Mouse (Mus musculus) thymus, postnatal 36 days (tissue): Measurements from ENCODE around the gene Vwa7.

ENCODE experiments used
- DNase-seq, 2 experiments: peaks; one replicate each; pipeline ENCODE4 v3.0.0; 2022; ENCODE audit warnings: mixed read lengths in 2 of 2

Gene Vwa7

DNA sequence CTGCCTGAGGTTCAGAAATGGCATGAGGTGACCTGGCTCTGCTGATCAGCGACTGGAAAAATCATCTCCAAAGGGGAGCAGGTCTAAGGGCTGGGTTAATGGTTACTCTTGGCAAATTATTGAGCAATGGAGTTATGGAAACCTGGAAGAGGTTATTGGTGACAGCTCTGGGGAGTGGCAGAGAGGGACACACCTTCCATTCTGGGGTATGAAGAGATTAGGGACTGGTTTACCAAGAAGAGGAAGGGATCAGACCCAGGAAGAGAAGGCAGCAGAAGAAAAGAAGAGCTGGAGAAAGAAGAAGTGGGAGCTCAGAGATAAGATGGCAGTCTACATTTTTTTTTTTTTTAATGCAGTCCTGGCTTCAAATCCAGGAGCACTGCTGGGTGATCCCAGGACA is 31.3 kb downstream of the Vwa7 start:
- no peak for DNase-seq

DNA sequence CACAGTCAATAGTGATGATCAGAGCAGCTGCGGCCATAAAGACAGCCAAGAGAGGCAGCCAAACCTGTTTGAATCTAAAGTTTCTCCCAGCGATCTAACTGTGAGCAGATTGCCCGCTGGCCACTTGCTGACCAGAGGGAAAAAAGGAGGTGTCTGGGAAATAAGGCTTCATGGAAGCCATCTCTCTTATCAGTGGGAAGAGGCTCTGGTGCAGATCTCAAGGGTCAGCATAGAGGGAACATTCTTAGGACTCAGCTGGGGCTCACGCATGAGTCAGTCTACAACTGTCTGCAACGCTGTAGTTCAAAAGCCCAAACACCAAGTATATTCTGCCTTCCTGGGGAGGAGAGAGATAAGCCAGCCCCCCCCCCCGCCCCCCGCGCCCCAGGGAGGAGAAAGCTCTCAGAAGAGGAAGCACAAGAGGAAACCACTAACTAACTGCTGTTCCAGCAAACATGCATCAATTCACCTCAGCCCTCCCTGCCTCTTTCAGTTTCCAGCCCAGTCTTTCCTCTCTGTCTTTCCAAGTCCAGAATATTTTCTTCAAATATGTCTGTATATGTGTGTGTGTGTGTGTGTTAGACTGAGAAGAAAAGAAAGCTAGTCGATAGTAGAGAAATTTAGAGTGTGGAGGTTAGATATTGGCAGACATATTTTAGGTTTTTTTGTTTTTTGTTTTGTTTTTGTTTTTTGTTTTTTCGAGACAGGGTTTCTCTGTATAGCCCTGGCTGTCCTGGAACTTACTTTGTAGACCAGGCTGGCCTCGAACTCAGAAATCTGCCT is 32.0 kb downstream of the Vwa7 start:
- DNase-seq = peak; percentile 30 to 55

DNA sequence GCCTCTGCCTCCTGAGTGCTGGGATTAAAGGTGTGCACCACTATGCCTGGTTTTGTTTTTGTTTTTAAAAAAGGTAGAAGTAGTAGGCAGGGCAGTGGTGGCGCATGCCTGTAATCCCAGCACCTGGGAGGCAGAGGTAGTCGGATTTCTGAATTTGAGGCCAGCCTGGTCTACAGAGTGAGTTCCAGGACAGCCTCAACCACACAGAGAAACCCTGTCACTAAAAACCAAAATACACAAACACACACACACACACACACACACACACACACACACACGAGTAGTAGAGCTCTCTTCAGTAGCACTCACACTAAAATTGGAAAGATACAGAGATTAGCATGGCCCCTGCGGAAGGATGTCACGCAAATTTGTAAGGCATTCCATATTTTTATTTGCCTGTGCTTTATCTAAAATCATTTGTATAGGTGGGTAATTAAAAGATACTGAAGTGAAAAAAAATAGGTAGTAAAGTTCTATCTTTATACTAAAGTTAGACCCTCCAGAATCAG is 32.6 kb downstream of the Vwa7 start:
- DNase-seq = no peak

DNA sequence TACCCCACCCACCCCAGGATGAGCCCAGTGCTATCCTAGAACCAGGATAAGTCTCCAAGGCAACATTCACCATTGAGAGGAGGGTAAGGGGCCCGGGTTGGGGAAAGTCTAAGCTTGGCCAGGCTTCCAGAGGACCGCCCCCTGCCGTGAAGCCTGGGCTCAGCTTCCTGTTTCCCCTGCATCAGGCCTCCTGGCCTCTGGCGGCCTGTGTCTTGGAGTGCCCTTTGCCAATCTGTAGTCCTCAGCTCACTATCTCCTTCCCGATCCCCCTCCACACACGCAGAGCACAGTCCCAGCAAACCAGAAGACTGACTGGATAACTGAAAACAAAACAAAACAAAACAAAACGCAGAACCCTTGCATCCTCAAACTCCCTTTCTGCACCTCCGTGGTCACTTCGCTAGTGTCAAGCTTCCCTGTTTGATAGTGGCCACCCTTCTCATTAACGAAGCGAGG is 33.2 kb downstream of the Vwa7 start, which contains the start of gene Clic1:
Clic1 (plus strand) TSS at position 406 of the 456 bp plus-strand sequence.
- DNase-seq = peak; percentile 67 to 78

DNA sequence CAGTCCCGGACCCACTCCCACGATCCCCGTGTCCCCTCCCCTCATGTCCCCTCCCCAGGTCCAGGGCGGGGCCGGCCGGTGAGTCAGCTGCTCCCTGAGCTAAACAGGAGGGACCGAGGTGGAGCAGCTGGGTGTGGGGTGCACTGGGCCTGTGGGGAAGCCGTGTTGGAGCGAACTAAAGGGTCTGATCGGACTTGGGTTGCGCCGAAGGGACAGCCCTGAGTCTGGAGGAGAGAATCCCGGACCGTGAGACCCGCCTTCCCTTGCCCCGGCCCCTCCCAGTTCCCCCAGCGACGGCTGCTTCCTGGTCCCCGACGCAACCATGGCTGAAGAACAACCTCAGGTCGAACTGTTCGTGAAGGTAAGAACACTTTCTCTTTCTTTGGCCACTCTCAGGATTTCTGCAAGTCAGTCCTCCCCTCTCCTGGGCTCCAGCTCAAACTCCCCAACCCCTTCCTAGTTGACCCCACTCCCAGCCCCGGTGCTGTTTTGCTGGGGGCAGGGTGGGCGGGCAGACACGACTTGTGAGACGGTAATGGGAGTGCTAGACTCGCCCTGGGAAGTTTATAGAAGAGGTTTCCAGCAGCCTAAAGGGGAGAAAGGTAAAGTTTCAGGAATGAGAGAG is 33.9 kb downstream of the Vwa7 start:
- DNase-seq = peak; percentile 85 to 86

DNA sequence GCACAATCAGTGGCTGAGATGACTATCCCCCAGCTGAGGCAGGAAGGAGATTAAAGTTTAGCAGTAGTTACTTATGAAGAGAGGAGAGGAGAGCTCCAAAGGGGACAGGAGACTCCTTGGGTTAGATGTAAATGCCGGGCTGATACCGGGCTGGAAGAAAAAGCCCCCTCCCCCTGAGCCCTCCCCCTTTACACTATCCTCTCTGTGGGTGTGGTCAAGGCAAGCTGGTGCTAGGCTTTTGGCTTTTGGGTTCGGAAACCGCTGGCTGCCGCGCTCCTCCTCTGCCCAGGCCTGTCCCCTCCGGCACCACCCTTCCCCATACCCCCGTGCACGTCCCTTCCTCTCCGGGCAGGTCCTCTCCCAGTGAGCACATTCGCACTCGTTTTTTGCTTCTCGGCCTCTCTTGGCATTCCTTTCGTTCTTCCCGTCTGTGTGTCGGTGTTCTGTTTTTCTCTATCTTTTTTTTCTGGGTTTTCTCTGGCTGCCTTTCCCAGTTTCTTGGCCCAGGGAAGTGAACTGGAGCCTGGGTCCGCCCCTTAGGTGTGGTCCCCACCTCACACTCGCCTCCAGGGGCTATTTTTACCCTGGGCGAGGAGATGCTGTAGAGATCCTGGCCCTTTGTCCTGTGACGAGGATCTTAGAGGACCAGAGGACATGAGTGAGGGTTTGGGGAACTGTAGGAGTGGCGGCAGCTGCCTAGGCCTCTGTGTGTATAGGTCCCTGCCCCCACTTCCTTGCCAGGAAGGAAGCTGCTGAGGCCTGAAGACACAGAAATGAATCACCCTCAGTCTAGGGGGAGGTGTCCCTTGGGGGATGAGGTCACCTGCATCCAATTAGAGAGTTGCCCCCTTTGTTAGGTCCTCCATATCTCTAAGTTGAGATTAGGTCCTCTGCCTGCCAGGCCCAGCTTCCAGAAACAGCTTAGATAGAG is 35.0 kb downstream of the Vwa7 start:
- DNase-seq = peak; percentile 67 to 82

DNA sequence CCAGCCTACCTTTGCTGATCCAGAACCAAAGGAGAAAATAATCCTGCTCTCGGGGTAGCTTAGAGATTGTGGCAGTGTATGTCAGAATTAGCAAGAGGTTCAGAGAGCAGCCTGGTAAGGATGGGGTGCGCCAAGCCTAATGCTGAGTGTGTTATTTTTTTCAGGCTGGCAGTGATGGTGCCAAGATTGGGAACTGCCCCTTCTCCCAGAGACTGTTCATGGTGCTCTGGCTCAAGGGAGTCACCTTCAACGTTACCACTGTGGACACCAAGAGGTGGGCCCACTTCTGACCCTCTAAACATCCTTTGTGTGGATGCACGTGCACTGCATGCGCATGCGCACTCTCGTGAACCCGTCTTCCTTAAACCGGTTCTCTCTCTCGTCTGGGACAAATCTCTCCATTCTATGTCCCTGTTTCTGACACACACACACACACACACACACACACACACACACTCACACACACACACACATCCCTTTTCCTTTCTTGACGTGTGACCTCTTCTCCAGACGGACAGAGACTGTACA is 36.0 kb downstream of the Vwa7 start:
- DNase-seq = no peak

DNA sequence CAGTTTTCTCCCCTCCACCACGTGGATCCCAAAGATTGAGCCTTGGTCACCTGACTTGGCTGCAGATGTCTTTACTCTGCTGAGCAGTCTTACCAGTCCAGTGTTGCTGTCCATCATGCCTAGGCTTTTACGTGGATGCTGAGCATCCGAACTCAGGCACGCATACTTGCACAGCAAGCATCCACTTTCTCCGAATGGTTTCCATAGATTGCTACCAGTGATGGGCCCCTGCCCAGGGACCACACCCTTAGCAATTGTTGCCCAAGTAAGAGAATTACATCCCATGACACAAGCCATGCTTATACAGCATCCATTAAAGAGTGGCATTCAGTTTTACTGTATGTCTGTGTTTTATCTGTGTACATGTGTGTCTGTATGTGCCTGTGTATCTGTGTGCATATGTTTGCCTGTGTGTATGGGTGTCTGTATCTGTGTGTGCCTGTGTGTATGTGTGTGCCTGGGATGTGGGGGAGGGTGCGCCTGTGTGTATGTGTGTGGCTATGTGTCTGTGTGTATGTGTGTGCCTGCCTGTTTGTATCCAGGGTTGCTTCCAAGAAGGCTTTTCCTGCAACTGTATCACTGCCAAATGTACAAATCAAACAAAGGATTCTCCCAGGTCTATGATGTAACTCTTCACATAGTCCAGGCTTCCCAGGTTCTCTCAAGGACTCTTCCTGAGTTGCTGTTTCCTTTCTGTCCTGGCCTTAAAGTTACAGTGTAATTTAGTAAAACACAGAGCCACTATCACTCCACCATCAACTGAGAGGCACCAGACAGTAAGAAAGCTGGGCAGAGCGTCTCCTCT is 39.5 kb downstream of the Vwa7 start:
- no peak for DNase-seq

DNA sequence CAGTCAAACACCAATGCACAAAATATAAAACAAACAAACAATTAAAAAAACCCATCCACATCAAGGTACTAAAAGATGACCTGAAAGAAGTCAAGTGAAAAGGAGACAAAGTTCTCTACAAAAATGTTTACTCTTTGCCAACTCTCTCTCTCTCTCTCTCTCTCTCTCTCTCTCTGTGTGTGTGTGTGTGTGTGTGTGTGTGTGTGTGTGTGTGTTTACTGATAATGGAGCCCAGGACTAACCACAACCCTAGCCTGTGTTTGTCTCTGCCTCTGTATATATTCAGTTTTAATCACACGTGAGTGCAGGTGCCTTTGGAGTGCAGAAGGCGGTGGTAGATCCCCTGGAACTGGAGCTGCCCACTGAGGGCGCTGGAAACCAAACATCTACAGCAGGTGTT is 40.7 kb downstream of the Vwa7 start:
- DNase-seq = no peak

DNA sequence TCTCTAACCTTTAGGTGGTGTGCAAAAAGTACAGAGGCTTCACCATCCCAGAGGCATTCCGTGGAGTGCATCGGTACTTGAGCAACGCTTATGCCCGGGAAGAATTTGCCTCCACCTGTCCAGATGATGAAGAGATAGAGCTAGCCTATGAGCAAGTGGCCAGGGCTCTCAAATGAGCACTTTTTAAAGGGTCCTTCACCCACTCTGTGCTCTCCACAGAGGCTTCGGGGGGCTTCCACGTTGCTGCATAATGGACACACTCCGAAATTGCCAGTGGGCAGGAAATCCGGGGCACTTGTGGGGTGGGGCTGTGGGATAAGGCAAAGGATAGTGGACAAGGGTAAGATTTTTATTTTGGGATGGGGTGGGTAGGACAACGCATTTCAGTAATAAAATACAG is 41.9 kb downstream of the Vwa7 start:
- DNase-seq = peak in 1 of 2 experiments; percentile 32

DNA sequence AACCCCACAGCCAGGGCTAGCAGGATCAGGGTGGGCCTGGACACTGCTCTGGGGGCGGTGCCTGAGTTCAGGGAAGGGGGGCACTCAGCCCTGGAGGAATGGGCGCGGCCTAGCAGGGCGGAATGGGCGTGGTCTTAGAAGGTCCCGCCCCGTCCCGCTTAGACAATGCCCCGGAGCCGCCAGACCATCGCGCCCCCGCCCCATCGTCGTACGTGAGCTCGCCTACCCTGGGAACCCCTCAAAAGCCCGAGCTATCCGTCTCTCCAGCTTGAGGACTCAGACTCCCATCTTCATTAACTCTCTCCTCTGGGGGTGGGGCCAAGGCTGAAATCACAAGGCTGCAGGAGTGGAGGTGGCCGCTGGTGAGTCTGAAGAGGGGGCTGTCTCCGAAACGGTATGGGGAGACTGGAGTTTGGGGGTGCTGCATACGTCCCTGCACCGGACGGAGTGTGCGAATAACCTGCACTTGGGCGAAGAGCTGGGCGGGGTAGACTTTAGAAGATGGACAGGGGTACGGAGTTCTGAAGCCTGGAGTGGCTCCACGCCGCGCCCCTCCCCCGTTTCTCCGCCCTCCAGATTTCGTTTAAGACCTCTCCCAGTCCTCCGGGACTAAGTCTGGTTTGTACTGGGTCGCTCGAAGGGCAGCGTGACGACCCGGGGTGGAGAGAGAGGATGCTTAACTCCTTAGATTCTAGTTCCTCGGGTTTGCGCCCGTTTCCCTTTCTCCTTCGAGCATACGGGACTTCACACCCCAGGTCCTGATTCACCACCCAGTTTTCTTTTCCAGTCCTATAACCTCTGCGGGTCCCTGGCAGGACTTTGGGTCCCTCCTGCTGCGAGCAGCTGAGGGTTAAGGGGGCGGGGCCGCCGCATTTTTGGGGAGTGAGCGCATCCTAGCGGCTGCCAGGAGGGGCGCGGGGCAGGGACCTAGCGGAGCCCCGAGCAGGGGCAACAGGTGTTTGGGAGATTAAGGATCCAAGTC is 42.8 kb downstream of the Vwa7 start, which contains the start of gene Ddah2:
Ddah2 (plus strand) TSS at position 125 of the 982 bp plus-strand sequence.
- DNase-seq = peak; percentile 90 to 92

DNA sequence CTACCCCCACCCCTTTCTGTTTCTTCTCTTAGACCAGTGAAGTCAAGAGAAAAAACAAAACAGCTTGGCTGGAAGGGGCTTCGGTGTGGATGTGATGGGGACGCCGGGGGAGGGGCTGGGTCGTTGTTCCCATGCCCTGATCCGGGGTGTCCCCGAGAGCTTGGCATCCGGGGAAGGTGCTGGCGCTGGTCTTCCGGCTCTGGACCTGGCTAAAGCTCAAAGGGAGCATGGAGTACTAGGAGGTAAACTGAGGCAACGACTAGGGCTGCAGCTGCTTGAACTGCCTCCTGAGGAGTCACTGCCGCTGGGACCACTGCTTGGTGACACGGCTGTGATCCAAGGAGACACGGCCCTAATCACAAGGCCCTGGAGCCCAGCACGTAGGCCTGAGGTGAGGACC is 43.7 kb downstream of the Vwa7 start:
- peak in 1 of 2 experiments; percentile 52 for DNase-seq

DNA sequence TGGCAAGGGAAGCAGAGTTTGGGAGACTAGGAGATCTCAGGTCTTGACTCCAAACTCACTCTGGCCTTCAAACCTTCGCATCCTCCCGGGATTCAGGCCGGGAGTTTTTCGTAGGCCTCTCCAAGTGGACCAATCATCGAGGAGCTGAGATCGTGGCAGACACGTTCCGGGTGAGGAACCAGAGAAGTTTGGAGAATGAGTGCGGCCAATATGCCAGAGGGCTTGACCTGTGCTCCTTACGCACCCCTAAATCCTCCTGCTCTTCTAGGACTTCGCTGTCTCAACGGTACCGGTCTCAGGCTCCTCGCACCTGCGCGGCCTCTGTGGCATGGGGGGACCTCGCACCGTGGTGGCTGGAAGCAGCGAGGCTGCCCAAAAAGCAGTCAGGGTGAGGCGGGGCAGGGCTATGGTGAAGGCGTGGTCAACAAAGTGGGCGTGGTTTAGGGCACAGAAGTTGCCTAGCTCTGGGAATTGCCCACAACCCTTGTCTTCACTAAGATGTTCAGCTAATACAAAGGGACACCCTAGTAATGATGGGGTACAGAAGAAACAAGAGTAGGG is 44.4 kb downstream of the Vwa7 start:
- DNase-seq = peak in 1 of 2 experiments; percentile 39

DNA sequence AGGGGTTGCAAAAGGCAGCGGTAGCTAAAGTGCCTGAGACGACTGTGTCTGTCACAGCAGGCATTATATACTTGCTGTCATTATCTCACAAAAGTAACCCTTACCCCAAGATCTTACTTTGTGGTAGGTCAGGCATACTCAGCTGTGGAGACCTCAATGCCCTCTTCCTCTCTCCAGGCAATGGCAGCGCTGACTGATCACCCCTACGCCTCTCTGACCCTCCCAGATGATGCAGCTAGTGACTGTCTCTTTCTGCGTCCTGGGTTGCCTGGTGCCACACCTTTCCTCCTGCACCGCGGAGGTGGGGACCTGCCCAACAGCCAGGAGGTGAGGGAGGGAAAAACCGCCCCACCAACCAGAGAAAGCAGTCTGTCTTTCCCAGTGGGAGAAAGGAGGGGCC is 44.9 kb downstream of the Vwa7 start:
- DNase-seq = no peak

DNA sequence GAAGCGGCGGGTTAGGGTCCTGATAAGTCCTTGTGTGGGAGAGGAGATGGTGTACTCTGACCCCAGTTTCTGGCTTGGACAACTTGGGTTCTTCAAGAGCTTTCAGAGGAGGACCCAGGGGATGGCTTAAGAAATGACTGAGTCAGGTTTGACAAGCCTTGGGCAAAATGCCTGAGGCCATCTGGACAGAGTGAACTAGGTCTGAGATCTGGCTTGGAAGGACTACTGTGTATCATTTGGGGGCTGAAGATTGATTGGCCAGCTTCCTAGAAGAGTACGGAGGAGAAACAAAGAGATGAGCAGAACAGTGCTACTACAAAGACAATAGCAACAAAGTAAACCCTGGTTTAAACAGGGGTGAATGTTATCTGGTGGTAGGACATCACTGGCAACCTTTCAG is 47.1 kb downstream of the Vwa7 start:
- DNase-seq = no peak

DNA sequence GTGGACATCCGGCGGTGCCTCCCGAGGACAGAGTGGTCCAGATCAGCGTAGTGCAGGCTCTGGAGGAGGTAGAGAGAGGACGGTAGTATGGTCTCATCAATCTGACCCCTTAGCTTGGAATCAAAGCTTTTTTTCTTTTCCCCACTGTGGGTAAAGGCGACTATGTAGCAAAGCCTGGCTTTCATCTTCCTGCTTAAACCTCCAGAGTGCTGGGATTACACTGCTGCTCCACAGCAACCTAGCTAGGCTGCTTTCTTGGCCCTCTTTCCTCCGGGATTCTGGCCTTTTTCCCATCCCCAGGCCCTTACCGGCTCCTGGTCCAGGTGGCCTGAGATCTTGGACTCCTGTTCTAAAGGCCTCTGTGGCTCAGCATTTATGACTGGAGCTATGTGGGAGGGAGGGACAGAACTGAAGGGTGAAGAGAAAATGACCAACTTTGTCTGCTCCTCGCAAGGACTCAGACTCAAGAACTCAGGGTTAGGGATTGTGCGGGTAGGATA is 48.0 kb downstream of the Vwa7 start:
- DNase-seq = no peak

DNA sequence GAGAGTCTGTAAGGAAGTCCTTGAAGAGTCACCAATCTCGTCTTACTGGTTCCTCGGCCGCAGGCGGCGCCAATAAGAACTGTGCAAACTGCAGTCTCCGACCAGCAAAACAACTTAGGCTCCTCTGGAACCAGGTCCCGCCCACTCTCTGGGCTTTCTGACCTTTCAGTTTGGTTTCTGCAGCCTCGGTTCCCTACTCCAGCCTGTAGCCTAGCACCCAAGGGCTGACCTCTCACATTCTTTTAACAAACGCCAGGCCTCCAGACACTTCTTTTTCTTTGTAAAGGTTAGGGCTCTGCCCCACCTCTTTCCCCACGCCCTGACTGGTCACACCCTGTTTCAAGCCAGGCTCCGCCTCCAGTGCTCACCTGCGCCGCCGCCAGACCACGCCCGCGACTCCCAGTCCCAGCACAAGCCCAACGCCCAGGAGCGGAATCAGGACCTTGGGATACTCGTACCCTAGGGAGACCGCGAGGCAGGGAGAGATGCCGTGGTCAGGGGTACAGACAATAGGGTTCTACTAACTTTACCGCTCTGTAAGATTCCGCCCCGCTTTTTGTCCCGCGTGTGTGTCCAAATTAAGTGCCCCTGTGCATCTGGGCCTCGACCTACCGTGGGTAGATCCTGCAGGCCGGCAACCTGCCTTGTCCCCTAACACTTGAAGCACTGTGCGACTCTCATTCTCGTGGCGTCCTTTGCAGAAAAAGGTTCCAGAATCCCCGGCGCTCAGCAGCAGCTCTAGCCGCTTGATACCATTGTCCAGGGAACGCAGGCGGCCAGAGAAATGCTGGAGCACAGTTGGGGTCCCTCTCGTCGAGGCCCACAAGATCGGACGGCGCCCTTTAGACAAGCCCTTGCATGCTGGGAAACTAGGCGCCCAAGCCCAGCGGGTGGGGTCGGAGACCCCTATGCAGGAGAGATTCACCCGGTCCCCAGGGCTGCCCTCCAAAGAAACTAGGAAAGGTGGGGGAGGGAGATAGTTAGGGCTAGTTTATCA is 48.9 kb downstream of the Vwa7 start, which contains the start of gene Ly6g6c:
Ly6g6c (plus strand) TSS at position 438 of the 997 bp plus-strand sequence.
- DNase-seq = peak in 1 of 2 experiments; percentile 48

DNA sequence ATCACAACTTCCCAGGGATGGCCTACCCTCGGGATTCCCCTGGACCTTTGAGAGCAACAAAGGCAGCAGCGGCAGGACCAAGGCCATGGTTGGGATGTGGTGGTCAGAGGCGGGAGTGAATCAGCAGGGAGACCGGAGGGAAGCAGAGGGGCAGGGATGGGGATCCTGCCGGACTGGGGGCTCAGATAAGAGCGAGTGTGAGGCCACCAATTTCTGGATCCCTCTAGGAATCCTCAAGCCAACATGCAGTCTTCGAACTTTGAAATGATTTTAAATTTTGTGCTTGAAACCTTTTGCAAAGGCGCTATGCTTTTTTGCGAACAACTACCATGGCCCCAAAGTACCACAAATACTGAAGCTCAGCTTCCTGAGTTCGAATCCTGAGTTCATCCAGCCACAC is 49.7 kb downstream of the Vwa7 start, which contains the start of gene Mpig6b:
Mpig6b (minus strand) TSS at position 101 of the 400 bp plus-strand sequence.
- no peak for DNase-seq
